Mouse (Mus musculus): ENCODE data around the gene Zfp90. TPM values are rescaled to one million over a fixed set of nuclear protein-coding genes. Genes with fewer than 3 reads are reported as not detected.
A peak's percentile ranks its signal among the peaks of the same experiment; 100 is the strongest.
"Not testable (repeated sequence)": the region's sequence is repeated elsewhere in the genome, so short reads cannot be mapped to it uniquely, and the experiment has no call there.

Gene Zfp90
- polyA plus RNA-seq, 1 experiment from 2014 or later = 49.6 TPM

- ATAC-seq (no peak), DNase-seq (ENCODE audit: low spot score) (no peak)
- H3K4me1 ChIP-seq (ENCODE audit: control insufficient read depth, insufficient read depth, low read length) = peaks cover 5% of the 10 kb centered on the region
- no peak overlapping the region for H3K4me3 ChIP-seq (ENCODE audit: low read depth, low read length)
- H3K9me3 ChIP-seq (replicated peaks; ENCODE audit: control insufficient read depth, low read length) = peaks cover 14% of the 10 kb centered on the region
- no peaks in the 10 kb centered on the region for H3K27me3 ChIP-seq (replicated peaks; ENCODE audit: control insufficient read depth, insufficient read depth, low read length)
- no peak overlapping the region for H3K9ac ChIP-seq (ENCODE audit: low read length)
- H3K4me2 ChIP-seq (ENCODE audit: low read length) = no peak overlapping the region
- WGBS = 95% methylated on average over 5 of the region's 5 CpGs
- no peak overlapping the region for H3K27ac ChIP-seq (ENCODE audit: low read depth, low read length)
- peaks cover 52% of the 10 kb centered on the region for H3K36me3 ChIP-seq (ENCODE audit: control insufficient read depth, insufficient read depth, low read length)
Observed at GRCm38 (mm10) chr8:106417692-106418091, 2.6 kb downstream of the Zfp90 start.

GRCm38 (mm10) chr8:106431088-106431487, 16.0 kb downstream of the Zfp90 start:
- Histone ChIP-seq H3K4me1 (ENCODE audit: control insufficient read depth, insufficient read depth, low read length) (no peaks in the 10 kb centered on the region), H3K9ac (ENCODE audit: low read length) (no peak overlapping the region), H3K36me3 (ENCODE audit: control insufficient read depth, insufficient read depth, low read length) (peaks cover 18% of the 10 kb centered on the region), H3K27me3 (replicated peaks; ENCODE audit: control insufficient read depth, insufficient read depth, low read length) (no peaks in the 10 kb centered on the region), H3K4me3 (ENCODE audit: low read depth, low read length) (no peak overlapping the region), H3K4me2 (ENCODE audit: low read length) (no peak overlapping the region), H3K9me3 (replicated peaks; ENCODE audit: control insufficient read depth, low read length) (peaks cover 14% of the 10 kb centered on the region; the same call in 1 of the 2 replicates), H3K27ac (ENCODE audit: low read depth, low read length) (no peak overlapping the region)
- ATAC-seq = no peak
- DNase-seq (ENCODE audit: low spot score) = no peak
- WGBS = 47% methylated on average over 12 of the region's 12 CpGs

GRCm38 (mm10) chr8:106431952-106432351, 16.8 kb downstream of the Zfp90 start:
- not testable (repeated sequence) for ATAC-seq; H3K4me1 ChIP-seq (ENCODE audit: control insufficient read depth, insufficient read depth, low read length); H3K9me3 ChIP-seq (replicated peaks; ENCODE audit: control insufficient read depth, low read length); H3K36me3 ChIP-seq (ENCODE audit: control insufficient read depth, insufficient read depth, low read length); H3K27ac ChIP-seq (ENCODE audit: low read depth, low read length); H3K4me3 ChIP-seq (ENCODE audit: low read depth, low read length); H3K9ac ChIP-seq (ENCODE audit: low read length); DNase-seq (ENCODE audit: low spot score); H3K4me2 ChIP-seq (ENCODE audit: low read length); H3K27me3 ChIP-seq (replicated peaks; ENCODE audit: control insufficient read depth, insufficient read depth, low read length)
- 59% methylated on average over 10 of the region's 10 CpGs for WGBS

- Histone ChIP-seq H3K9ac (ENCODE audit: low read length) (peak overlapping the region; percentile 40; the same call in 1 of the 2 replicates), H3K4me1 (ENCODE audit: control insufficient read depth, insufficient read depth, low read length) (no peaks in the 10 kb centered on the region), H3K27ac (ENCODE audit: low read depth, low read length) (no peak overlapping the region), H3K36me3 (ENCODE audit: control insufficient read depth, insufficient read depth, low read length) (no peaks in the 10 kb centered on the region), H3K4me2 (ENCODE audit: low read length) (peak overlapping the region; percentile 50), H3K9me3 (replicated peaks; ENCODE audit: control insufficient read depth, low read length) (no peaks in the 10 kb centered on the region), H3K27me3 (replicated peaks; ENCODE audit: control insufficient read depth, insufficient read depth, low read length) (no peaks in the 10 kb centered on the region), H3K4me3 (ENCODE audit: low read depth, low read length) (peak overlapping the region; percentile 20)
- peak; percentile 91 for DNase-seq (ENCODE audit: low spot score)
- ATAC-seq = peak; percentile 57; the same call in 1 of the 2 replicates
- 8% methylated on average over 20 of the region's 20 CpGs for WGBS
Observed at GRCm38 (mm10) chr8:106432954-106433570, 17.9 kb downstream of the Zfp90 start.

GRCm38 (mm10) chr8:106433667-106434066, 18.5 kb downstream of the Zfp90 start:
- Histone ChIP-seq H3K36me3 (ENCODE audit: control insufficient read depth, insufficient read depth, low read length) (no peaks in the 10 kb centered on the region), H3K27ac (ENCODE audit: low read depth, low read length) (no peak overlapping the region), H3K9ac (ENCODE audit: low read length) (no peak overlapping the region), H3K4me1 (ENCODE audit: control insufficient read depth, insufficient read depth, low read length) (no peaks in the 10 kb centered on the region), H3K4me2 (ENCODE audit: low read length) (no peak overlapping the region), H3K27me3 (replicated peaks; ENCODE audit: control insufficient read depth, insufficient read depth, low read length) (no peaks in the 10 kb centered on the region), H3K9me3 (replicated peaks; ENCODE audit: control insufficient read depth, low read length) (no peaks in the 10 kb centered on the region), H3K4me3 (ENCODE audit: low read depth, low read length) (no peak overlapping the region)
- WGBS = 52% methylated on average over 1 of the region's 1 CpGs
- DNase-seq (ENCODE audit: low spot score) (no peak), ATAC-seq (no peak)

GRCm38 (mm10) chr8:106437781-106438180, 22.7 kb downstream of the Zfp90 start:
- ATAC-seq (no peak), DNase-seq (ENCODE audit: low spot score) (peak; percentile 30)
- WGBS = 69% methylated on average over 3 of the region's 3 CpGs
- H3K27ac ChIP-seq (ENCODE audit: low read depth, low read length) = no peak overlapping the region
- H3K27me3 ChIP-seq (replicated peaks; ENCODE audit: control insufficient read depth, insufficient read depth, low read length) = no peaks in the 10 kb centered on the region
- H3K9ac ChIP-seq (ENCODE audit: low read length) = no peak overlapping the region
- H3K4me2 ChIP-seq (ENCODE audit: low read length) = no peak overlapping the region
- H3K4me1 ChIP-seq (ENCODE audit: control insufficient read depth, insufficient read depth, low read length) = no peaks in the 10 kb centered on the region
- no peaks in the 10 kb centered on the region for H3K9me3 ChIP-seq (replicated peaks; ENCODE audit: control insufficient read depth, low read length)
- no peaks in the 10 kb centered on the region for H3K36me3 ChIP-seq (ENCODE audit: control insufficient read depth, insufficient read depth, low read length)
- H3K4me3 ChIP-seq (ENCODE audit: low read depth, low read length) = no peak overlapping the region

GRCm38 (mm10) chr8:106440146-106440545, 25.0 kb downstream of the Zfp90 start:
- 86% methylated on average over 3 of the region's 3 CpGs for WGBS
- no peaks in the 10 kb centered on the region for H3K9me3 ChIP-seq (replicated peaks; ENCODE audit: control insufficient read depth, low read length)
- H3K27me3 ChIP-seq (replicated peaks; ENCODE audit: control insufficient read depth, insufficient read depth, low read length) = no peaks in the 10 kb centered on the region
- H3K4me2 ChIP-seq (ENCODE audit: low read length) = no peak overlapping the region
- no peak overlapping the region for H3K27ac ChIP-seq (ENCODE audit: low read depth, low read length)
- no peak overlapping the region for H3K4me3 ChIP-seq (ENCODE audit: low read depth, low read length)
- no peak overlapping the region for H3K9ac ChIP-seq (ENCODE audit: low read length)
- H3K36me3 ChIP-seq (ENCODE audit: control insufficient read depth, insufficient read depth, low read length) = no peaks in the 10 kb centered on the region
- DNase-seq (ENCODE audit: low spot score) (no peak), ATAC-seq (no peak)
- H3K4me1 ChIP-seq (ENCODE audit: control insufficient read depth, insufficient read depth, low read length) = no peaks in the 10 kb centered on the region

GRCm38 (mm10) chr8:106442740-106443139, 27.6 kb downstream of the Zfp90 start:
- no peak overlapping the region for H3K27ac ChIP-seq (ENCODE audit: low read depth, low read length)
- no peaks in the 10 kb centered on the region for H3K27me3 ChIP-seq (replicated peaks; ENCODE audit: control insufficient read depth, insufficient read depth, low read length)
- H3K9me3 ChIP-seq (replicated peaks; ENCODE audit: control insufficient read depth, low read length) = no peaks in the 10 kb centered on the region
- WGBS = 92% methylated on average over 1 of the region's 1 CpGs
- H3K4me3 ChIP-seq (ENCODE audit: low read depth, low read length) = no peak overlapping the region
- no peak overlapping the region for H3K9ac ChIP-seq (ENCODE audit: low read length)
- ATAC-seq (no peak), DNase-seq (ENCODE audit: low spot score) (no peak)
- no peak overlapping the region for H3K4me2 ChIP-seq (ENCODE audit: low read length)
- no peaks in the 10 kb centered on the region for H3K36me3 ChIP-seq (ENCODE audit: control insufficient read depth, insufficient read depth, low read length)
- no peaks in the 10 kb centered on the region for H3K4me1 ChIP-seq (ENCODE audit: control insufficient read depth, insufficient read depth, low read length)

GRCm38 (mm10) chr8:106451301-106452085, 36.4 kb downstream of the Zfp90 start:
- no peak overlapping the region for H3K4me2 ChIP-seq (ENCODE audit: low read length)

More at GRCm38 (mm10) chr8:106451301-106452085, 36.4 kb downstream of the Zfp90 start:
- WGBS = 67% methylated on average over 6 of the region's 6 CpGs
- no peak for DNase-seq (ENCODE audit: low spot score)
- H3K9me3 ChIP-seq (replicated peaks; ENCODE audit: control insufficient read depth, low read length) = no peaks in the 10 kb centered on the region
- no peak overlapping the region for H3K4me3 ChIP-seq (ENCODE audit: low read depth, low read length)
- no peaks in the 10 kb centered on the region for H3K4me1 ChIP-seq (ENCODE audit: control insufficient read depth, insufficient read depth, low read length)
- no peak overlapping the region for H3K9ac ChIP-seq (ENCODE audit: low read length)
- ATAC-seq = no peak
- H3K27ac ChIP-seq (ENCODE audit: low read depth, low read length) = no peak overlapping the region
- H3K36me3 ChIP-seq (ENCODE audit: control insufficient read depth, insufficient read depth, low read length) = no peaks in the 10 kb centered on the region
- H3K27me3 ChIP-seq (replicated peaks; ENCODE audit: control insufficient read depth, insufficient read depth, low read length) = no peaks in the 10 kb centered on the region
